ENCODE assay signal across 12 mouse cellular contexts in genomic region chr14:121190386-121190785, GRCm38 (mm10).
DNase-seq lines count a peak whose midpoint lies in the region; ATAC-seq and TF ChIP-seq lines count a peak whose summit lies in the region.
"Had no signal": no experiment of that assay in that cellular context is flagged by ENCODE, and none has a peak within 500 bp of the region (broad histone marks: within the 10 kb centered on the region; RNA-seq: fewer than 3 reads in every experiment).

No protein-coding gene starts in this region.

- TF ChIP-seq EP300 in liver, embryonic 14.5 days (IDR thresholded peaks at IDR 0.05; ENCODE audit: low read depth) = no peak

- no peak overlapping the region for H3K4me3 ChIP-seq in liver, embryonic 11.5 days (ENCODE audit: low read depth, low read length)
- no peak overlapping the region for H3K4me3 ChIP-seq in liver, embryonic 14.5 days (ENCODE audit: insufficient read depth in 1 of 2, low read depth in 2 of 2, low read length in 2 of 2)
- no peak overlapping the region for H3K4me3 ChIP-seq in stomach, embryonic 15.5 days (replicated peaks)
- H3K4me3 ChIP-seq: forebrain, embryonic 12.5 days; midbrain, embryonic 12.5 days had no signal

- no peak for TF ChIP-seq CTCF in liver, embryonic 14.5 days (IDR thresholded peaks at IDR 0.05; ENCODE audit: low read depth)

- no peaks in the 10 kb centered on the region; the same call in 1 of the 2 replicates for H3K4me1 ChIP-seq in liver, embryonic 11.5 days (replicated peaks; ENCODE audit: control insufficient read depth, insufficient read depth, low read length)
- peaks cover 0 to 4% of the 10 kb centered on the region in 2 experiments; a peak in 2 of 4 replicates for H3K4me1 ChIP-seq in liver, embryonic 14.5 days (replicated peaks; ENCODE audit: control insufficient read depth in 2 of 2, insufficient read depth in 2 of 2, low read length in 1 of 2)
- peaks cover 22% of the 10 kb centered on the region for H3K4me1 ChIP-seq in stomach, embryonic 15.5 days

- H3K27ac ChIP-seq in liver, embryonic 11.5 days (ENCODE audit: low read depth, low read length) = no peak overlapping the region
- no peak overlapping the region for H3K27ac ChIP-seq in liver, embryonic 14.5 days
- peak overlapping the region; percentile 77 for H3K27ac ChIP-seq in stomach, embryonic 15.5 days
- H3K27ac ChIP-seq: forebrain, embryonic 12.5 days; midbrain, embryonic 12.5 days had no signal

- ATAC-seq in liver, embryonic 11.5 days (replicated peaks; ENCODE audit: low FRiP score) = no peak; the same call in 1 of the 2 replicates
- ATAC-seq in liver, embryonic 14.5 days (ENCODE audit: insufficient read depth) = peak; percentile 35; the same call in 1 of the 2 replicates
- ATAC-seq in stomach, embryonic 15.5 days (ENCODE audit: insufficient read depth, low FRiP score, low read depth) = peak; percentile 73
- ATAC-seq in erythroblast, adult 5-6 weeks (replicated peaks; ENCODE audit: low FRiP score, poor library complexity, severe bottlenecking) = no peak

- H3K9ac ChIP-seq in liver, embryonic 11.5 days (ENCODE audit: low read depth, low read length) = no peak overlapping the region
- H3K9ac ChIP-seq in liver, embryonic 14.5 days (replicated peaks) = no peak overlapping the region
- no peak overlapping the region for H3K9ac ChIP-seq in stomach, embryonic 15.5 days
- H3K9ac ChIP-seq: forebrain, embryonic 12.5 days; midbrain, embryonic 12.5 days had no signal

- no peaks in the 10 kb centered on the region for H3K36me3 ChIP-seq in liver, embryonic 11.5 days (ENCODE audit: control insufficient read depth, insufficient read depth, low read length)
- no peaks in the 10 kb centered on the region for H3K36me3 ChIP-seq in liver, embryonic 14.5 days (replicated peaks; ENCODE audit: control insufficient read depth, insufficient read depth, low read depth)
- H3K36me3 ChIP-seq in stomach, embryonic 15.5 days = 0 out of 2 replicates have a peak, but pooled peaks cover 4% of the 10 kb centered on the region
- H3K36me3 ChIP-seq: G1E; midbrain, embryonic 12.5 days had no signal

- H3K27me3 ChIP-seq in liver, embryonic 11.5 days (replicated peaks; ENCODE audit: control insufficient read depth, insufficient read depth, low read length) = no peaks in the 10 kb centered on the region
- H3K27me3 ChIP-seq in liver, embryonic 14.5 days (ENCODE audit: control insufficient read depth, insufficient read depth, low read length) = no peaks in the 10 kb centered on the region
- H3K27me3 ChIP-seq in stomach, embryonic 15.5 days (replicated peaks) = no peaks in the 10 kb centered on the region
- H3K27me3 ChIP-seq: forebrain, embryonic 12.5 days; midbrain, embryonic 12.5 days had no signal

- DNase-seq in adrenal gland, adult 2 months = peak; percentile 31
- no peak for DNase-seq in adrenal gland, adult 8-10 months
- peak; percentile 19 for DNase-seq in liver
- DNase-seq in liver, embryonic 11.5 days (ENCODE audit: low spot score) = no peak
- no peak for DNase-seq in liver, embryonic 14.5 days (ENCODE audit: low read depth in 3 of 3, low spot score in 3 of 3)
- DNase-seq in gastrocnemius, postnatal 25 days = no peak
- DNase-seq: kidney, postnatal 4 days had no signal

- 79% methylated on average over 9 of the region's 9 CpGs for WGBS in liver, embryonic 11.5 days
- 70% methylated on average over 9 of the region's 9 CpGs for WGBS in liver, embryonic 14.5 days (ENCODE audit: insufficient replicate concordance)
- whole genome bisulfite sequencing in stomach, embryonic 15.5 days = 66% methylated on average over 9 of the region's 9 CpGs

- no peaks in the 10 kb centered on the region for H3K9me3 ChIP-seq in liver, embryonic 11.5 days (ENCODE audit: control insufficient read depth, low read length)
- H3K9me3 ChIP-seq in liver, embryonic 14.5 days (ENCODE audit: control insufficient read depth, low read length) = no peaks in the 10 kb centered on the region
- H3K9me3 ChIP-seq in stomach, embryonic 15.5 days = no peaks in the 10 kb centered on the region

- H3K4me2 ChIP-seq in liver, embryonic 11.5 days = no peak overlapping the region
- H3K4me2 ChIP-seq in liver, embryonic 14.5 days (ENCODE audit: low read depth) = no peak overlapping the region
- H3K4me2 ChIP-seq in stomach, embryonic 15.5 days = no peak overlapping the region
- H3K4me2 ChIP-seq: forebrain, embryonic 12.5 days; midbrain, embryonic 12.5 days had no signal

Comparison
In these comparisons a context has a peak if more than half of its experiments do, and no peak if none do; other contexts are left out.
1. DNase-seq: peak in adrenal gland, adult 2 months (single experiment) and liver (single experiment); none in adrenal gland, adult 8-10 months (single experiment), liver, embryonic 11.5 days (single experiment), liver, embryonic 14.5 days (0 of 3) and gastrocnemius, postnatal 25 days (single experiment).
2. ATAC-seq: peak in liver, embryonic 14.5 days (single experiment) and stomach, embryonic 15.5 days (single experiment); none in liver, embryonic 11.5 days (single experiment) and erythroblast, adult 5-6 weeks (single experiment).